Mouse (Mus musculus): ENCODE measurements around the gene Cuedc1. TPM values are rescaled to one million over a fixed set of nuclear protein-coding genes. Genes with fewer than 3 reads are reported as not detected.
A peak's percentile ranks its signal among the peaks of the same experiment; 100 is the strongest.

The Cuedc1 gene
- polyA plus RNA-seq (2016; fragmentation: Nextera tagmentation; extraction: Ambion mirVana) = 50.2 and 50.7 TPM in 2 replicates

GRCm38 (mm10) chr11:88098021-88098729 is at the start of gene Cuedc1:
Cuedc1 (plus strand) TSS chr11:88098058.
- WGBS = 28% methylated on average over 17 of the region's 17 CpGs

GRCm38 (mm10) chr11:88048961-88049670 is 48.7 kb upstream of the Cuedc1 start:
- peak overlapping the region; percentile 96 for H3K4me3 ChIP-seq
- WGBS = 27% methylated on average over 26 of the region's 26 CpGs
- H3K9me3 ChIP-seq = no peaks in the 10 kb centered on the region
- no peak for ATAC-seq (ENCODE audit: low FRiP score, low read depth)
- no peaks in the 10 kb centered on the region for H3K27me3 ChIP-seq (replicated peaks)
- peaks cover 31% of the 10 kb centered on the region for H3K36me3 ChIP-seq
- H3K4me2 ChIP-seq (replicated peaks) = peak overlapping the region; percentile 83
- no peak overlapping the region for H3K27ac ChIP-seq
- peak overlapping the region; percentile 96 for H3K9ac ChIP-seq
- H3K4me1 ChIP-seq = peaks cover 24% of the 10 kb centered on the region

More at GRCm38 (mm10) chr11:88098021-88098729, at the start of gene Cuedc1:
- Histone ChIP-seq H3K36me3 (no peaks in the 10 kb centered on the region), H3K9ac (peak within 1 kb of the TSS; percentile 99), H3K4me2 (replicated peaks) (peak within 1 kb of the TSS; percentile 84), H3K27ac (peak within 1 kb of the TSS; percentile 87; the same call in 1 of the 2 replicates), H3K9me3 (no peaks in the 10 kb centered on the region), H3K4me1 (peaks cover 32% of the 10 kb centered on the region), H3K27me3 (replicated peaks) (no peaks in the 10 kb centered on the region), H3K4me3 (peak within 1 kb of the TSS; percentile 89)
- ATAC-seq (ENCODE audit: low FRiP score, low read depth) = no peak

GRCm38 (mm10) chr11:88049732-88050131 is 48.1 kb upstream of the Cuedc1 start:
- Histone ChIP-seq H3K9ac (0 out of 2 replicates have a peak overlapping the region, but pooled peaks have one; percentile 96), H3K4me1 (peaks cover 24% of the 10 kb centered on the region), H3K4me3 (peak overlapping the region; percentile 96), H3K27ac (no peak overlapping the region), H3K4me2 (replicated peaks) (peak overlapping the region; percentile 83), H3K27me3 (replicated peaks) (no peaks in the 10 kb centered on the region), H3K9me3 (no peaks in the 10 kb centered on the region), H3K36me3 (peaks cover 31% of the 10 kb centered on the region)
- ATAC-seq (ENCODE audit: low FRiP score, low read depth) = no peak

- H3K9ac ChIP-seq = no peak overlapping the region
- WGBS = 83% methylated on average over 4 of the region's 4 CpGs
- no peak overlapping the region for H3K4me3 ChIP-seq
- no peak overlapping the region for H3K27ac ChIP-seq
- no peak overlapping the region for H3K4me2 ChIP-seq (replicated peaks)
- H3K4me1 ChIP-seq = peaks cover 17% of the 10 kb centered on the region
- no peaks in the 10 kb centered on the region for H3K27me3 ChIP-seq (replicated peaks)
- no peak for ATAC-seq (ENCODE audit: low FRiP score, low read depth)
- H3K9me3 ChIP-seq = no peaks in the 10 kb centered on the region
- peaks cover 31% of the 10 kb centered on the region for H3K36me3 ChIP-seq
Observed at GRCm38 (mm10) chr11:88052638-88053037, 45.2 kb upstream of the Cuedc1 start.

- no peak overlapping the region for H3K27ac ChIP-seq
- no peak for ATAC-seq (ENCODE audit: low FRiP score, low read depth)
- WGBS = 71% methylated on average over 3 of the region's 3 CpGs
Observed at GRCm38 (mm10) chr11:88053821-88054220, 44.0 kb upstream of the Cuedc1 start.

GRCm38 (mm10) chr11:88054589-88054988 is 43.3 kb upstream of the Cuedc1 start:
- no peak overlapping the region for H3K4me3 ChIP-seq
- ATAC-seq (ENCODE audit: low FRiP score, low read depth) = no peak
- WGBS = 79% methylated on average over 1 of the region's 1 CpGs
- no peak overlapping the region for H3K9ac ChIP-seq
- H3K27me3 ChIP-seq (replicated peaks) = no peaks in the 10 kb centered on the region
- H3K4me1 ChIP-seq = peaks cover 12% of the 10 kb centered on the region
- H3K4me2 ChIP-seq (replicated peaks) = no peak overlapping the region
- H3K9me3 ChIP-seq = no peaks in the 10 kb centered on the region
- H3K36me3 ChIP-seq = peaks cover 26% of the 10 kb centered on the region
- no peak overlapping the region for H3K27ac ChIP-seq

More at GRCm38 (mm10) chr11:88053821-88054220, 44.0 kb upstream of the Cuedc1 start:
- no peaks in the 10 kb centered on the region for H3K27me3 ChIP-seq (replicated peaks)
- no peak overlapping the region for H3K4me3 ChIP-seq
- H3K9ac ChIP-seq = no peak overlapping the region
- H3K4me1 ChIP-seq = peaks cover 17% of the 10 kb centered on the region
- H3K36me3 ChIP-seq = peaks cover 31% of the 10 kb centered on the region
- no peaks in the 10 kb centered on the region for H3K9me3 ChIP-seq
- H3K4me2 ChIP-seq (replicated peaks) = no peak overlapping the region

GRCm38 (mm10) chr11:88055777-88056176 is 42.1 kb upstream of the Cuedc1 start:
- Histone ChIP-seq H3K4me1 (peaks cover 4% of the 10 kb centered on the region; the same call in 1 of the 2 replicates), H3K27ac (no peak overlapping the region), H3K9ac (no peak overlapping the region), H3K27me3 (replicated peaks) (no peaks in the 10 kb centered on the region), H3K4me2 (replicated peaks) (no peak overlapping the region), H3K36me3 (peaks cover 17% of the 10 kb centered on the region), H3K9me3 (no peaks in the 10 kb centered on the region), H3K4me3 (no peak overlapping the region)
- 92% methylated on average over 2 of the region's 2 CpGs for WGBS
- ATAC-seq (ENCODE audit: low FRiP score, low read depth) = no peak

- Histone ChIP-seq H3K9ac (no peak overlapping the region), H3K4me3 (no peak overlapping the region), H3K27me3 (replicated peaks) (no peaks in the 10 kb centered on the region), H3K36me3 (peaks cover 7% of the 10 kb centered on the region; the same call in 1 of the 2 replicates), H3K9me3 (no peaks in the 10 kb centered on the region), H3K4me1 (no peaks in the 10 kb centered on the region), H3K27ac (no peak overlapping the region), H3K4me2 (replicated peaks) (no peak overlapping the region)
- WGBS = 82% methylated on average over 2 of the region's 2 CpGs
- ATAC-seq (ENCODE audit: low FRiP score, low read depth) = no peak
Observed at GRCm38 (mm10) chr11:88057788-88058187, 40.1 kb upstream of the Cuedc1 start.

- ATAC-seq (ENCODE audit: low FRiP score, low read depth) = peak; percentile 68; the same call in 1 of the 2 replicates
- no peaks in the 10 kb centered on the region for H3K9me3 ChIP-seq
- no peak overlapping the region for H3K4me2 ChIP-seq (replicated peaks)
- H3K4me3 ChIP-seq = no peak overlapping the region
- WGBS = 45% methylated on average over 2 of the region's 2 CpGs
- no peaks in the 10 kb centered on the region for H3K27me3 ChIP-seq (replicated peaks)
- H3K27ac ChIP-seq = no peak overlapping the region
- H3K9ac ChIP-seq = no peak overlapping the region
- no peaks in the 10 kb centered on the region for H3K4me1 ChIP-seq
- no peaks in the 10 kb centered on the region for H3K36me3 ChIP-seq
Observed at GRCm38 (mm10) chr11:88059141-88059540, 38.7 kb upstream of the Cuedc1 start.

- ATAC-seq (ENCODE audit: low FRiP score, low read depth) = no peak
- 0 out of 2 replicates have a peak, but pooled peaks cover under 1% of the 10 kb centered on the region for H3K4me1 ChIP-seq
- no peak overlapping the region for H3K4me3 ChIP-seq
- WGBS = 86% methylated on average over 2 of the region's 2 CpGs
- no peak overlapping the region for H3K9ac ChIP-seq
- no peaks in the 10 kb centered on the region for H3K9me3 ChIP-seq
- no peaks in the 10 kb centered on the region for H3K27me3 ChIP-seq (replicated peaks)
- no peak overlapping the region for H3K27ac ChIP-seq
- no peak overlapping the region for H3K4me2 ChIP-seq (replicated peaks)
- H3K36me3 ChIP-seq = no peaks in the 10 kb centered on the region
Observed at GRCm38 (mm10) chr11:88061892-88062625, 35.8 kb upstream of the Cuedc1 start.

- H3K36me3 ChIP-seq = no peaks in the 10 kb centered on the region
- no peak overlapping the region for H3K4me2 ChIP-seq (replicated peaks)
- ATAC-seq (ENCODE audit: low FRiP score, low read depth) = no peak
- peaks cover 14% of the 10 kb centered on the region for H3K4me1 ChIP-seq
- no peak overlapping the region for H3K4me3 ChIP-seq
- H3K27ac ChIP-seq = no peak overlapping the region
- no peaks in the 10 kb centered on the region for H3K9me3 ChIP-seq
- no peak overlapping the region for H3K9ac ChIP-seq
- H3K27me3 ChIP-seq (replicated peaks) = no peaks in the 10 kb centered on the region
Observed at GRCm38 (mm10) chr11:88065732-88066131, 32.1 kb upstream of the Cuedc1 start.

GRCm38 (mm10) chr11:88067191-88067585 is 30.7 kb upstream of the Cuedc1 start:
- Histone ChIP-seq H3K36me3 (no peaks in the 10 kb centered on the region), H3K4me2 (replicated peaks) (peak overlapping the region; percentile 74), H3K27ac (peak overlapping the region; percentile 99), H3K9me3 (no peaks in the 10 kb centered on the region), H3K4me3 (peak overlapping the region; percentile 99), H3K27me3 (replicated peaks) (no peaks in the 10 kb centered on the region), H3K9ac (peak overlapping the region; percentile 99), H3K4me1 (peaks cover 29% of the 10 kb centered on the region)
- 3% methylated on average over 8 of the region's 8 CpGs for WGBS
- no peak for ATAC-seq (ENCODE audit: low FRiP score, low read depth)
